Mouse (Mus musculus): ENCODE measurements around the gene Spag4.

- TF ChIP-seq CEBPB (IDR thresholded peaks at IDR 0.05; ENCODE audit: low read depth) (no peak), MYOG (IDR thresholded peaks at IDR 0.05; ENCODE audit: control insufficient read depth, extremely low read depth, insufficient read length) (no peak), CTCF (IDR thresholded peaks at IDR 0.05; ENCODE audit: control insufficient read depth, insufficient read depth, insufficient read length) (no peak), MAX (IDR thresholded peaks at IDR 0.05) (no peak), FOSL1 (IDR thresholded peaks at IDR 0.05; ENCODE audit: insufficient read depth, low read length, poor library complexity, severe bottlenecking) (no peak), MYOD1 (IDR thresholded peaks at IDR 0.05; ENCODE audit: control insufficient read depth, insufficient read length, low read depth) (no peak), USF1 (IDR thresholded peaks at IDR 0.05; ENCODE audit: low read depth) (no peak)
Observed at GRCm38 (mm10) chr2:156079674-156080073, 14.7 kb downstream of the Spag4 start.

Measured in C2C12 (cell line).